Mouse (Mus musculus) liver, embryonic 13.5 days (tissue): ENCODE results near the gene Olfr582. TPM values are rescaled to one million over a fixed set of nuclear protein-coding genes. Genes with fewer than 3 reads are reported as not detected.

ENCODE experiments used
- ATAC-seq: fragments of 200-750 bp; cut with Nextera tagmentation; 2 replicates; pipeline ENCODE4 v1.8.0; 2017; ENCODE audit warnings: low read depth, mild to moderate bottlenecking, moderate number of reproducible peaks, moderate library complexity
- DNase-seq: peaks from one replicate; pipeline ENCODE4 v3.0.0; 2022
- H3K27ac ChIP-seq: fragments of 300-500 bp; sonication (generic); 2 replicates; pipeline ENCODE4 v1.5.1; 2015; ENCODE audit warnings: moderate library complexity, mild to moderate bottlenecking, inconsistent platforms
- H3K27me3 ChIP-seq: fragments of 300-500 bp; sonication (generic); 2 replicates; pipeline ENCODE4 v1.6.1; 2015; ENCODE audit warnings: mild to moderate bottlenecking, inconsistent platforms
- H3K36me3 ChIP-seq: fragments of 300-500 bp; sonication (generic); 2 replicates; pipeline ENCODE4 v1.6.1; 2015; ENCODE audit warnings: mild to moderate bottlenecking, inconsistent platforms
- H3K4me1 ChIP-seq: fragments of 300-500 bp; sonication (generic); replicated peaks from 2 replicates; pipeline ENCODE4 v1.6.1; 2015; ENCODE audit warnings: inconsistent platforms
- H3K4me2 ChIP-seq: fragments of 300-500 bp; sonication (generic); 2 replicates; pipeline ENCODE4 v1.6.1; 2015; ENCODE audit warnings: inconsistent platforms, mild to moderate bottlenecking, moderate library complexity
- H3K4me3 ChIP-seq: fragments of 300-500 bp; sonication (generic); replicated peaks from 2 replicates; pipeline ENCODE4 v1.5.1; 2015; ENCODE audit warnings: mild to moderate bottlenecking, inconsistent platforms
- H3K9ac ChIP-seq: fragments of 300-500 bp; sonication (generic); 2 replicates; pipeline ENCODE4 v1.6.1; 2015; ENCODE audit warnings: mild to moderate bottlenecking, inconsistent platforms
- H3K9me3 ChIP-seq: fragments of 300-500 bp; sonication (generic); replicated peaks from 2 replicates; pipeline ENCODE4 v1.6.1; 2016; ENCODE audit warnings: inconsistent platforms
- WGBS: fragments of 180-500 bp; shearing (Covaris S2); methylation state at CpG from one replicate; pipeline ENCODE4 v1.1.7; 2015; ENCODE audit not compliant: insufficient replicate concordance; 5-methylcytosine and 5-hydroxymethylcytosine counted together
- polyA plus RNA-seq: library from polyadenylated mRNA; unstranded; fragments of >200 nt; fragmentation: Nextera tagmentation; extraction: Ambion mirVana; gene quantifications from 2 replicates; pipeline ENCODE4 v1.2.1, GENCODE M21; 2015

Olfr582 gene
- polyA plus RNA-seq = not detected in 2 replicates

DNA sequence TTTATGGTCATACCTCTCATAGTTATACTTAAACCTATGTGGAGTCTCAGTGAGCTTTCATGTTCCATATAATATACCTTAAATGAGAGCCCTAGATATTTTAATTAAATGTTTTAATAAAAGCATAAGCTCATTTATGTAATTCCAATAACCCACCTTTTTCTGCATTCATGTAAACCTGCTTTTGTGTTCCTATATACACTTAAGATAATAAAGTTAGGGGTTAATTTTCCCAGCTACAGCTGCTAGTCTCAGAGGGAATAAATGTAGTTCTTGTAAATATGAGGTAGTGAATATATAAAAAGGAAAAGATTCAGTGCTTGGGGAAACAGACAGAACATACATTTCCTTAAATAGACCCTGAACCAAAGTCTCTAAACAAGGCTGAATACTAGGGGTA lies at the start of gene Olfr582:
TSS of gene Olfr582 (plus strand) at position 301 of the 400 bp plus-strand sequence.
- Histone ChIP-seq H3K9me3 (no peaks in the 10 kb centered on the region), H3K4me3 (no peak within 1 kb of the TSS), H3K36me3 (no peaks in the 10 kb centered on the region), H3K9ac (no peak within 1 kb of the TSS), H3K27ac (no peak within 1 kb of the TSS), H3K4me2 (no peak within 1 kb of the TSS), H3K27me3 (no peaks in the 10 kb centered on the region), H3K4me1 (no peaks in the 10 kb centered on the region)
- ATAC-seq = no peak
- no peak for DNase-seq

DNA sequence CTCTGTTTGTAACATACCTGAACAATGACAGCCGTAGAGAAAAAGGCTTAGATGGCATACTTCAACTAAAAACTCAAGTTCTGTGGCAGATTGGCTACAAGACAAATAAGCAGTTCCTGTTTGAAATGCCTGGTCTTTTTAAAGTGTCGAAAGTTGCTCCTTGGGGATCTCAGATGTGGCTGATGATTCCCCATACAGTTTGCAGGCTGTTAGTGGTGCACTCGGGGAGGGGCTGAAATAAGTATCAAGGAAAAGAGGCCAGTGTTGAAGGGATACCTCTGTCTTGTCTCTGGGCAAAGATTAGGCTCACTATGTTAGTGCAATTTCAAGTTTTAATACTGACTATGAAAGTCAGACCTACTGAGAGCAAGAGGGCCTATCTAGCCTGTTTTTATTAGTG lies 48.6 kb upstream of the Olfr582 start, which contains the start of gene Olfr578:
TSS of gene Olfr578 (minus strand) at position 101 of the 400 bp plus-strand sequence.
- 47% methylated on average over 3 of the region's 3 CpGs for WGBS
- ATAC-seq = no peak

GRCm38 (mm10) chr7:103051000-103051399 lies 13.2 kb downstream of the Olfr582 start, which contains the start of gene Olfr583:
Gene Olfr583, plus strand, starts transcription at chr7:103051300.
- Histone ChIP-seq H3K27me3 (no peaks in the 10 kb centered on the region), H3K27ac (no peak within 1 kb of the TSS), H3K4me1 (no peaks in the 10 kb centered on the region), H3K4me3 (no peak within 1 kb of the TSS), H3K36me3 (no peaks in the 10 kb centered on the region), H3K9ac (no peak within 1 kb of the TSS), H3K4me2 (no peak within 1 kb of the TSS), H3K9me3 (no peaks in the 10 kb centered on the region)
- ATAC-seq (no peak), DNase-seq (no peak)
- WGBS = 56% methylated on average over 1 of the region's 1 CpGs

More for the DNA sequence above, 48.6 kb upstream of the Olfr582 start, which contains the start of gene Olfr578:
- DNase-seq = no peak
- H3K4me3 ChIP-seq = no peak within 1 kb of the TSS
- H3K36me3 ChIP-seq = no peaks in the 10 kb centered on the region
- no peaks in the 10 kb centered on the region for H3K9me3 ChIP-seq
- no peak within 1 kb of the TSS for H3K9ac ChIP-seq
- no peaks in the 10 kb centered on the region for H3K27me3 ChIP-seq
- no peak within 1 kb of the TSS for H3K4me2 ChIP-seq
- H3K4me1 ChIP-seq = no peaks in the 10 kb centered on the region
- H3K27ac ChIP-seq = no peak within 1 kb of the TSS

- H3K4me2 ChIP-seq = no peak within 1 kb of the TSS
Measured at GRCm38 (mm10) chr7:103081585-103081984, 43.8 kb downstream of the Olfr582 start, which contains the start of gene Olfr584. Gene Olfr584, plus strand, starts transcription at chr7:103081885.

More at GRCm38 (mm10) chr7:103081585-103081984, 43.8 kb downstream of the Olfr582 start, which contains the start of gene Olfr584:
- no peak within 1 kb of the TSS for H3K27ac ChIP-seq
- DNase-seq = no peak
- no peaks in the 10 kb centered on the region for H3K36me3 ChIP-seq
- H3K9ac ChIP-seq = no peak within 1 kb of the TSS
- WGBS = 57% methylated on average over 1 of the region's 1 CpGs
- ATAC-seq = no peak
- no peaks in the 10 kb centered on the region for H3K4me1 ChIP-seq
- H3K4me3 ChIP-seq = no peak within 1 kb of the TSS
- H3K27me3 ChIP-seq = no peaks in the 10 kb centered on the region
- H3K9me3 ChIP-seq = 0 out of 2 replicates have a peak, but pooled peaks cover 4% of the 10 kb centered on the region

Other genes starting within 250 kb of the Olfr582 start
- gene Olfr564, start 234.5 kb upstream of the Olfr582 start, polyA plus RNA-seq = not detected in 2 replicates
- gene Olfr566, start 179.3 kb upstream of the Olfr582 start, polyA plus RNA-seq = not detected in 2 replicates
- not detected in 2 replicates for gene Olfr568, start 160.9 kb upstream of the Olfr582 start, polyA plus RNA-seq
- gene Olfr569, start 147.1 kb upstream of the Olfr582 start, polyA plus RNA-seq = not detected in 2 replicates
- gene Olfr570, start 143.4 kb upstream of the Olfr582 start, polyA plus RNA-seq = not detected in 2 replicates
- gene Olfr571, start 120.5 kb upstream of the Olfr582 start, polyA plus RNA-seq = not detected in 2 replicates
- not detected in 2 replicates for gene Olfr572, start 113.6 kb upstream of the Olfr582 start, polyA plus RNA-seq
- gene Olfr573-ps1, start 95.4 kb upstream of the Olfr582 start, polyA plus RNA-seq = not detected in 2 replicates
- not detected in 2 replicates for gene Olfr574, start 89.6 kb upstream of the Olfr582 start, polyA plus RNA-seq
- gene Olfr575, start 79.2 kb upstream of the Olfr582 start, polyA plus RNA-seq = not detected in 2 replicates
- not detected in 2 replicates for gene Olfr576, start 75.4 kb upstream of the Olfr582 start, polyA plus RNA-seq
- gene Olfr577, start 62.1 kb upstream of the Olfr582 start, polyA plus RNA-seq = not detected in 2 replicates
- not detected in 2 replicates for gene Olfr578, start 48.7 kb upstream of the Olfr582 start, polyA plus RNA-seq
- gene Olfr583, start 13.3 kb downstream of the Olfr582 start, polyA plus RNA-seq = not detected in 2 replicates
- not detected in 2 replicates for gene Olfr584, start 43.9 kb downstream of the Olfr582 start, polyA plus RNA-seq
- not detected in 2 replicates for gene Olfr585, start 59.7 kb downstream of the Olfr582 start, polyA plus RNA-seq
- gene Olfr586, start 87.6 kb downstream of the Olfr582 start, polyA plus RNA-seq = not detected in 2 replicates
- gene Olfr588-ps1, start 102.9 kb downstream of the Olfr582 start, polyA plus RNA-seq = not detected in 2 replicates
- gene Olfr589, start 118.3 kb downstream of the Olfr582 start, polyA plus RNA-seq = not detected in 2 replicates
- not detected in 2 replicates for gene Olfr591, start 140.3 kb downstream of the Olfr582 start, polyA plus RNA-seq
- gene Olfr592, start 146.8 kb downstream of the Olfr582 start, polyA plus RNA-seq = not detected in 2 replicates
- gene Olfr593, start 173.8 kb downstream of the Olfr582 start, polyA plus RNA-seq = not detected in 2 replicates
- gene Olfr594, start 179.0 kb downstream of the Olfr582 start, polyA plus RNA-seq = not detected in 2 replicates
- not detected in 2 replicates for gene Usp17ld, start 214.5 kb downstream of the Olfr582 start, polyA plus RNA-seq